Mouse (Mus musculus): ENCODE results near the gene Terb2.
A peak's percentile ranks its signal among the peaks of the same experiment; 100 is the strongest.

Terb2 gene

GRCm38 (mm10) chr2:122234611-122235288 is 48.7 kb downstream of the Terb2 start, which contains the start of gene Sord:
Gene Sord, plus strand, starts transcription at chr2:122234749.
- peak; percentile 88 for DNase-seq

- DNase-seq, result peak; percentile 71
These were observed 49.4 kb downstream of the Terb2 start for GRCm38 (mm10) chr2:122235425-122235824.

DNA sequence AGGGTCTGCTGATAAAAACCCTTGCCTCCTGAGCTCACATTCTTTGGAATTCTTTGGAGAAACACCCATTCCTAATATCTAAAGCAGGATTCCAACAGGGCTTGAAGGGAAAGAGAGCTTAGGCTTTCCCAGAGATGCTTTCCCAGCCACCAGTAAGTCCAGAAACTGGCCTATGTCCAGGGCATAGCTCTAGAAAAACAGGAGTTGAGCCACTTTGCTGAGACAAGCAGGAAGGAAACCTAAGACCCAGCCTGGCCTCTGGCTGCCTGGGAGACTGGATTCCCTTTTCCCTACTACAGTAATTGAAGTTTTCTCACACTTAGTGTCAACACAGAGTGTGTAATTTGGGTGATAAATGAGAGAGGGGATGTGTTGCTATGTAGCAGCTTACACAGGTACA is 50.2 kb downstream of the Terb2 start:
- DNase-seq, result peak; percentile 33

DNA sequence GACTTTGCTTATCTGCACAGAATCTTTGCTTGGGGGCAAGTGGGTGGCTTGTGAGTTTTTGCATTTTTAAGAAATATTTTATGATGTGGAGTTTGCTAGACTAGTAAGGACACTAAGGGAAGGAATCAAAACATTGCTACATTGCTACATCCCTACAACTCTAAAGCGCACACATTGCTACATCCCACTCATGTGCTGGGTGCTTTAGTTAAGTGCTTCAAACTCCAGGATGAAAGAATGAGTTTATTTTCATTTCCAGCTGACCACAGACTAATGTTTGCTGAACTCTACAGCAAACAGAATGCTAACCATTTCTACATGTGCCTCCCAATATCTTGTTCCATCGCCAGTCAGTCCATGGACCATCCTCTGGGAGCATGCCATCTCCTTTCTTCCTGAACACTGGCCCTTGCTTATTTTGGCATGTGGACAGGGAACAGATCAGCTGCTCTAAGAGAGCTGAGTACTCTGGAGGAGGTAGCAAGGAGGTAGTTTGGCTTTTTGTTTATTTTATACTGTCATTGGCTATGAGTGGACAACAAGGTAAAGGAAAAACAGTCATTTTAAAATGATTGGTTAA is 51.9 kb downstream of the Terb2 start:
- no peak for DNase-seq

GRCm38 (mm10) chr2:122240735-122241134 is 54.7 kb downstream of the Terb2 start:
- DNase-seq, result peak; percentile 19

GRCm38 (mm10) chr2:122241226-122241625 is 55.2 kb downstream of the Terb2 start:
- DNase-seq, result peak; percentile 45

DNA sequence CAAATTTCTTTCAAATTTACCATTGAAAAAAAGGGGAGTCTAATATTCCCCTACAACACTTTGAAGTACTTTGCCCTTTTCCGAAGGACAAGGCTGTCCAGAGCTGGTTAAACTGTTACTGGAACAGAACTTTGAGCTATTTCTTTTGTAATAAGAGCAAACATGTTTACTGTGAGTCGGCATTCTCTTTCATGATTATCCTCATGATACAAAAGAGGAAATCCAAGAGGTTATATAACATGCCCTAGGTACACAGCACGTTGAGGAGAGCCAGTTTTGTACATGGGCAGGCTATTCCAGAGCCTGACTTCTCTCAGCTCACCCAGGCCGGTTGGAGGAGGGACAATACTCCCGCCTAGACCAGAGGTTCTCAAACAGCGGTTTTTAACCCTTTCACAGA is 55.9 kb downstream of the Terb2 start:
- DNase-seq, result peak; percentile 32

- DNase-seq, result peak; percentile 84
These were observed 57.6 kb downstream of the Terb2 start for GRCm38 (mm10) chr2:122243671-122244131.

- DNase-seq, result no peak
These were observed 61.7 kb downstream of the Terb2 start for GRCm38 (mm10) chr2:122247786-122248185.

- no peak for DNase-seq
These were observed 69.9 kb downstream of the Terb2 start for GRCm38 (mm10) chr2:122255997-122256396.
